Mouse (Mus musculus): ENCODE measurements around the gene Lnx2. TPM values are rescaled to one million over a fixed set of nuclear protein-coding genes. Genes with fewer than 3 reads are reported as not detected.

The Lnx2 gene
- polyA plus RNA-seq, 1 experiment, result 3.7 TPM

DNA sequence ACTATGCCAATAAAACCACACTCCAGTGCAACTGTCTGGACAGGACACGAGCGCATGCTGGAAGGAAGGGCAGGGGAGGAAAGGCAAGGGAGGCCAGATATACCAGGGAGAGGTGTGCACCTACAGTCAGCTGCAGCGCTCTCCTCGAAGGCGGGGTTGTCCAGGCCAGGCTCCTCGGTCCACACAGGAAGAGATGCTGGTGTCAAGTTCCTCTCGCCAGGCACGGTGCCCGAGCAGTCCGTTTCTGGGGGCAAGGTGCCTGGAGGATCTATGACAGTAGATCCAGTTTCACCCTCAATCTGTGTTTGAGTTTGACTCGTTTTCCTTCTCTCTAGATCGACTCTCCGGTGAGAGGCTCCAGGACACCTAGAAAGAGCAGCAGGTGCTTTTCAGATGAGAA is 43.2 kb downstream of the Lnx2 start:
- Histone ChIP-seq H3K4me3 (ENCODE audit: insufficient read depth, poor library complexity, severe bottlenecking) (no peak overlapping the region), H3K79me3 (ENCODE audit: low read depth) (peaks cover 2% of the 10 kb centered on the region), H3K79me2 (ENCODE audit: control insufficient read depth, insufficient read depth) (no peaks in the 10 kb centered on the region), H3K27me3 (ENCODE audit: control insufficient read depth, insufficient read depth, insufficient read length) (no peaks in the 10 kb centered on the region), H3K36me3 (ENCODE audit: control insufficient read depth, insufficient read depth) (peaks cover 7% of the 10 kb centered on the region), H3ac (ENCODE audit: control insufficient read depth, insufficient read length, low read depth) (no peak overlapping the region)
- no peak for TF ChIP-seq FOSL1 (IDR thresholded peaks at IDR 0.05; ENCODE audit: insufficient read depth, low read length, poor library complexity, severe bottlenecking)
- no peak for TF ChIP-seq USF1 (IDR thresholded peaks at IDR 0.05; ENCODE audit: low read depth)
- TF ChIP-seq MYOD1 (IDR thresholded peaks at IDR 0.05; ENCODE audit: control insufficient read depth, insufficient read length, low read depth), result no peak
- no peak for TF ChIP-seq MAX (IDR thresholded peaks at IDR 0.05)
- no peak for TF ChIP-seq MYOG (IDR thresholded peaks at IDR 0.05; ENCODE audit: control insufficient read depth, extremely low read depth, insufficient read length)
- no peak for TF ChIP-seq CEBPB (IDR thresholded peaks at IDR 0.05; ENCODE audit: low read depth)
- no peak for TF ChIP-seq CTCF (IDR thresholded peaks at IDR 0.05; ENCODE audit: control insufficient read depth, insufficient read depth, insufficient read length)

DNA sequence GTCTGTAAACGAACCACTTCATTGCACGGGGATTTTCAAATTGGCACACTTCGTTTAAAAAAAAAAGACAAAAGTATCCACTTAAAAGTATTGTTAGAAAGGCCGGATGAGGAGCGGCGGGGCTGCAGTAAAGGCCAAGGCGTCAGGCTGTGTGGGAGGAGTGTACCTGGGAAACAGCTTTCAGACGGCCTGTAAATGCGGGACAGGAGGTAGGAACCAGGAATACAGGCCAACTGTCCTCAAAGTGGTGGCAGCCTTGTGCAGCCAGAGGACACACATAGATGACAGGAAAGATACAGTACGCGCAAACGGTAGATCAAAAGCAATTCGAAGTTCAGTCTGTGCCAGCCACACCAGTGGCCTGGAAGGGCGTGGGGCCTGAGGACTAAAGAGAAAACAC is 45.1 kb downstream of the Lnx2 start:
- no peak overlapping the region for H3K4me3 ChIP-seq (ENCODE audit: insufficient read depth, poor library complexity, severe bottlenecking)
- H3K36me3 ChIP-seq (ENCODE audit: control insufficient read depth, insufficient read depth), result peaks cover 7% of the 10 kb centered on the region
- no peaks in the 10 kb centered on the region for H3K79me2 ChIP-seq (ENCODE audit: control insufficient read depth, insufficient read depth)
- TF ChIP-seq CTCF (IDR thresholded peaks at IDR 0.05; ENCODE audit: control insufficient read depth, insufficient read depth, insufficient read length), result no peak
- TF ChIP-seq USF1 (IDR thresholded peaks at IDR 0.05; ENCODE audit: low read depth), result no peak
- TF ChIP-seq FOSL1 (IDR thresholded peaks at IDR 0.05; ENCODE audit: insufficient read depth, low read length, poor library complexity, severe bottlenecking), result no peak
- TF ChIP-seq MYOG (IDR thresholded peaks at IDR 0.05; ENCODE audit: control insufficient read depth, extremely low read depth, insufficient read length), result no peak
- TF ChIP-seq MAX (IDR thresholded peaks at IDR 0.05), result no peak
- TF ChIP-seq CEBPB (IDR thresholded peaks at IDR 0.05; ENCODE audit: low read depth), result no peak
- TF ChIP-seq MYOD1 (IDR thresholded peaks at IDR 0.05; ENCODE audit: control insufficient read depth, insufficient read length, low read depth), result no peak
- H3ac ChIP-seq (ENCODE audit: control insufficient read depth, insufficient read length, low read depth), result no peak overlapping the region
- H3K27me3 ChIP-seq (ENCODE audit: control insufficient read depth, insufficient read depth, insufficient read length), result no peaks in the 10 kb centered on the region
- H3K79me3 ChIP-seq (ENCODE audit: low read depth), result peaks cover 2% of the 10 kb centered on the region

- no peak for TF ChIP-seq CTCF (IDR thresholded peaks at IDR 0.05; ENCODE audit: control insufficient read depth, insufficient read depth, insufficient read length)
- no peak for TF ChIP-seq FOSL1 (IDR thresholded peaks at IDR 0.05; ENCODE audit: insufficient read depth, low read length, poor library complexity, severe bottlenecking)
- no peak for TF ChIP-seq MYOD1 (IDR thresholded peaks at IDR 0.05; ENCODE audit: control insufficient read depth, insufficient read length, low read depth)
- no peak for TF ChIP-seq USF1 (IDR thresholded peaks at IDR 0.05; ENCODE audit: low read depth)
- TF ChIP-seq CEBPB (IDR thresholded peaks at IDR 0.05; ENCODE audit: low read depth), result no peak
- no peak for TF ChIP-seq MYOG (IDR thresholded peaks at IDR 0.05; ENCODE audit: control insufficient read depth, extremely low read depth, insufficient read length)
- no peak for TF ChIP-seq MAX (IDR thresholded peaks at IDR 0.05)
- H3K27me3 ChIP-seq (ENCODE audit: control insufficient read depth, insufficient read depth, insufficient read length), result no peaks in the 10 kb centered on the region
- H3K4me3 ChIP-seq (ENCODE audit: insufficient read depth, poor library complexity, severe bottlenecking), result no peak overlapping the region
- H3ac ChIP-seq (ENCODE audit: control insufficient read depth, insufficient read length, low read depth), result no peak overlapping the region
- no peaks in the 10 kb centered on the region for H3K79me3 ChIP-seq (ENCODE audit: low read depth)
- no peaks in the 10 kb centered on the region for H3K79me2 ChIP-seq (ENCODE audit: control insufficient read depth, insufficient read depth)
- H3K36me3 ChIP-seq (ENCODE audit: control insufficient read depth, insufficient read depth), result peaks cover 4% of the 10 kb centered on the region
Observed at GRCm38 (mm10) chr5:147024331-147025034, 51.9 kb downstream of the Lnx2 start.

- Histone ChIP-seq H3K79me3 (ENCODE audit: low read depth) (no peaks in the 10 kb centered on the region), H3K79me2 (ENCODE audit: control insufficient read depth, insufficient read depth) (no peaks in the 10 kb centered on the region), H3K27me3 (ENCODE audit: control insufficient read depth, insufficient read depth, insufficient read length) (no peaks in the 10 kb centered on the region), H3K36me3 (ENCODE audit: control insufficient read depth, insufficient read depth) (peaks cover 10% of the 10 kb centered on the region), H3K4me3 (ENCODE audit: insufficient read depth, poor library complexity, severe bottlenecking) (no peak overlapping the region), H3ac (ENCODE audit: control insufficient read depth, insufficient read length, low read depth) (no peak overlapping the region)
- no peak for TF ChIP-seq USF1 (IDR thresholded peaks at IDR 0.05; ENCODE audit: low read depth)
- TF ChIP-seq MYOG (IDR thresholded peaks at IDR 0.05; ENCODE audit: control insufficient read depth, extremely low read depth, insufficient read length), result no peak
Observed at GRCm38 (mm10) chr5:147023245-147023970, 53.0 kb downstream of the Lnx2 start.

GRCm38 (mm10) chr5:147021546-147022265 is 54.7 kb downstream of the Lnx2 start:
- Histone ChIP-seq H3K36me3 (ENCODE audit: control insufficient read depth, insufficient read depth) (peaks cover 10% of the 10 kb centered on the region), H3K4me3 (ENCODE audit: insufficient read depth, poor library complexity, severe bottlenecking) (no peak overlapping the region), H3K79me2 (ENCODE audit: control insufficient read depth, insufficient read depth) (no peaks in the 10 kb centered on the region), H3ac (ENCODE audit: control insufficient read depth, insufficient read length, low read depth) (no peak overlapping the region), H3K27me3 (ENCODE audit: control insufficient read depth, insufficient read depth, insufficient read length) (no peaks in the 10 kb centered on the region), H3K79me3 (ENCODE audit: low read depth) (no peaks in the 10 kb centered on the region)
- no peak for TF ChIP-seq MYOG (IDR thresholded peaks at IDR 0.05; ENCODE audit: control insufficient read depth, extremely low read depth, insufficient read length)
- TF ChIP-seq CEBPB (IDR thresholded peaks at IDR 0.05; ENCODE audit: low read depth), result no peak
- TF ChIP-seq CTCF (IDR thresholded peaks at IDR 0.05; ENCODE audit: control insufficient read depth, insufficient read depth, insufficient read length), result no peak
- no peak for TF ChIP-seq MAX (IDR thresholded peaks at IDR 0.05)
- TF ChIP-seq FOSL1 (IDR thresholded peaks at IDR 0.05; ENCODE audit: insufficient read depth, low read length, poor library complexity, severe bottlenecking), result no peak
- TF ChIP-seq MYOD1 (IDR thresholded peaks at IDR 0.05; ENCODE audit: control insufficient read depth, insufficient read length, low read depth), result no peak
- TF ChIP-seq USF1 (IDR thresholded peaks at IDR 0.05; ENCODE audit: low read depth), result no peak

Measured in C2C12 (cell line).